Mouse (Mus musculus): ENCODE measurements at regions not wholly inside any gene's neighbourhood (a gene's known extent, or its start where the extent isn't known, plus 50 kb on each side); places are given as distances from the start of the nearest gene placed in this dataset.

- DNase-seq: no peak
- Histone ChIP-seq H3K4me3 (replicated peaks; ENCODE audit: extremely low read depth, low read depth, low read length) (no peak overlapping the region), H3K4me1 (ENCODE audit: control insufficient read depth, insufficient read depth, low read length) (no peaks in the 10 kb centered on the region; the same call in 1 of the 2 replicates)
- TF ChIP-seq CTCF (IDR thresholded peaks at IDR 0.05; ENCODE audit: insufficient read depth, low read length) (no peak), POLR2A (IDR thresholded peaks at IDR 0.05; ENCODE audit: borderline replicate concordance, extremely low read depth, low read depth, low read length) (no peak)
- WGBS: 86% methylated on average over 7 of the region's 7 CpGs
Measured at GRCm38 (mm10) chr16:87245441-87245840, 108.5 kb upstream of the N6amt1 start.

GRCm38 (mm10) chr16:87242027-87242426 lies 112.0 kb upstream of the N6amt1 start:
- 84% methylated on average over 7 of the region's 7 CpGs for WGBS
- H3K4me1 ChIP-seq (ENCODE audit: control insufficient read depth, insufficient read depth, low read length): peaks cover 3% of the 10 kb centered on the region
- no peak for DNase-seq
- no peak overlapping the region for H3K4me3 ChIP-seq (replicated peaks; ENCODE audit: extremely low read depth, low read depth, low read length)
- no peak for TF ChIP-seq CTCF (IDR thresholded peaks at IDR 0.05; ENCODE audit: insufficient read depth, low read length)
- no peak for TF ChIP-seq POLR2A (IDR thresholded peaks at IDR 0.05; ENCODE audit: borderline replicate concordance, extremely low read depth, low read depth, low read length)

- 69% methylated on average over 7 of the region's 7 CpGs for WGBS
- H3K4me3 ChIP-seq (replicated peaks; ENCODE audit: extremely low read depth, low read depth, low read length): no peak overlapping the region
Measured at GRCm38 (mm10) chr16:87239105-87239504, 114.9 kb upstream of the N6amt1 start.

GRCm38 (mm10) chr16:87234199-87234598 lies 119.8 kb upstream of the N6amt1 start:
- TF ChIP-seq POLR2A (IDR thresholded peaks at IDR 0.05; ENCODE audit: borderline replicate concordance, extremely low read depth, low read depth, low read length): no peak
- TF ChIP-seq CTCF (IDR thresholded peaks at IDR 0.05; ENCODE audit: insufficient read depth, low read length): no peak
- WGBS: 69% methylated on average over 4 of the region's 4 CpGs
- no peak for DNase-seq
- peaks cover 1% of the 10 kb centered on the region for H3K4me1 ChIP-seq (ENCODE audit: control insufficient read depth, insufficient read depth, low read length)
- no peak overlapping the region for H3K4me3 ChIP-seq (replicated peaks; ENCODE audit: extremely low read depth, low read depth, low read length)

More at GRCm38 (mm10) chr16:87239105-87239504, 114.9 kb upstream of the N6amt1 start:
- TF ChIP-seq CTCF (IDR thresholded peaks at IDR 0.05; ENCODE audit: insufficient read depth, low read length) (no peak), POLR2A (IDR thresholded peaks at IDR 0.05; ENCODE audit: borderline replicate concordance, extremely low read depth, low read depth, low read length) (no peak)
- no peak for DNase-seq
- peaks cover 3% of the 10 kb centered on the region for H3K4me1 ChIP-seq (ENCODE audit: control insufficient read depth, insufficient read depth, low read length)

- no peak for DNase-seq
- peaks cover 3% of the 10 kb centered on the region; the same call in 1 of the 2 replicates for H3K4me1 ChIP-seq (ENCODE audit: control insufficient read depth, insufficient read depth, low read length)
- WGBS: 49% methylated on average over 10 of the region's 10 CpGs
- no peak overlapping the region for H3K4me3 ChIP-seq (replicated peaks; ENCODE audit: extremely low read depth, low read depth, low read length)
- TF ChIP-seq CTCF (IDR thresholded peaks at IDR 0.05; ENCODE audit: insufficient read depth, low read length) (no peak), POLR2A (IDR thresholded peaks at IDR 0.05; ENCODE audit: borderline replicate concordance, extremely low read depth, low read depth, low read length) (no peak)
Measured at GRCm38 (mm10) chr16:87225595-87225994, 128.4 kb upstream of the N6amt1 start.

GRCm38 (mm10) chr16:87225085-87225484 lies 128.9 kb upstream of the N6amt1 start:
- H3K4me3 ChIP-seq (replicated peaks; ENCODE audit: extremely low read depth, low read depth, low read length): no peak overlapping the region
- DNase-seq: no peak
- WGBS: 51% methylated on average over 8 of the region's 8 CpGs
- no peak for TF ChIP-seq POLR2A (IDR thresholded peaks at IDR 0.05; ENCODE audit: borderline replicate concordance, extremely low read depth, low read depth, low read length)
- TF ChIP-seq CTCF (IDR thresholded peaks at IDR 0.05; ENCODE audit: insufficient read depth, low read length): no peak
- peaks cover 3% of the 10 kb centered on the region; the same call in 1 of the 2 replicates for H3K4me1 ChIP-seq (ENCODE audit: control insufficient read depth, insufficient read depth, low read length)

GRCm38 (mm10) chr16:87224024-87224423 lies 130.0 kb upstream of the N6amt1 start:
- DNase-seq: no peak
- Histone ChIP-seq H3K4me1 (ENCODE audit: control insufficient read depth, insufficient read depth, low read length) (peaks cover 3% of the 10 kb centered on the region; the same call in 1 of the 2 replicates), H3K4me3 (replicated peaks; ENCODE audit: extremely low read depth, low read depth, low read length) (no peak overlapping the region)
- TF ChIP-seq POLR2A (IDR thresholded peaks at IDR 0.05; ENCODE audit: borderline replicate concordance, extremely low read depth, low read depth, low read length) (no peak), CTCF (IDR thresholded peaks at IDR 0.05; ENCODE audit: insufficient read depth, low read length) (no peak)
- 78% methylated on average over 7 of the region's 7 CpGs for WGBS

GRCm38 (mm10) chr16:87220611-87221010 lies 133.4 kb upstream of the N6amt1 start:
- 84% methylated on average over 5 of the region's 5 CpGs for WGBS
- no peak for DNase-seq
- no peak overlapping the region for H3K4me3 ChIP-seq (replicated peaks; ENCODE audit: extremely low read depth, low read depth, low read length)
- no peak for TF ChIP-seq POLR2A (IDR thresholded peaks at IDR 0.05; ENCODE audit: borderline replicate concordance, extremely low read depth, low read depth, low read length)
- no peak for TF ChIP-seq CTCF (IDR thresholded peaks at IDR 0.05; ENCODE audit: insufficient read depth, low read length)
- H3K4me1 ChIP-seq (ENCODE audit: control insufficient read depth, insufficient read depth, low read length): peaks cover 3% of the 10 kb centered on the region; the same call in 1 of the 2 replicates

- WGBS: 58% methylated on average over 4 of the region's 4 CpGs
Measured at GRCm38 (mm10) chr16:87220201-87220600, 133.8 kb upstream of the N6amt1 start.

GRCm38 (mm10) chr16:87207875-87208274 lies 146.1 kb upstream of the N6amt1 start:
- TF ChIP-seq POLR2A (IDR thresholded peaks at IDR 0.05; ENCODE audit: borderline replicate concordance, extremely low read depth, low read depth, low read length): no peak
- no peak for TF ChIP-seq CTCF (IDR thresholded peaks at IDR 0.05; ENCODE audit: insufficient read depth, low read length)
- H3K4me3 ChIP-seq (replicated peaks; ENCODE audit: extremely low read depth, low read depth, low read length): no peak overlapping the region
- 57% methylated on average over 1 of the region's 1 CpGs for WGBS
- no peak for DNase-seq
- no peaks in the 10 kb centered on the region for H3K4me1 ChIP-seq (ENCODE audit: control insufficient read depth, insufficient read depth, low read length)

More at GRCm38 (mm10) chr16:87220201-87220600, 133.8 kb upstream of the N6amt1 start:
- no peak for DNase-seq
- no peak overlapping the region for H3K4me3 ChIP-seq (replicated peaks; ENCODE audit: extremely low read depth, low read depth, low read length)
- TF ChIP-seq CTCF (IDR thresholded peaks at IDR 0.05; ENCODE audit: insufficient read depth, low read length): no peak
- no peak for TF ChIP-seq POLR2A (IDR thresholded peaks at IDR 0.05; ENCODE audit: borderline replicate concordance, extremely low read depth, low read depth, low read length)
- no peaks in the 10 kb centered on the region for H3K4me1 ChIP-seq (ENCODE audit: control insufficient read depth, insufficient read depth, low read length)

Data from lung, adult 2 months (tissue).